Mouse (Mus musculus) layer of hippocampus, adult 11-12 months (tissue): ENCODE measurements around the gene Nfia.

Source experiments
- DNase-seq: peaks from one replicate; pipeline ENCODE4 v3.0.0; 2022; ENCODE audit warnings: low spot score

Nfia gene

DNA sequence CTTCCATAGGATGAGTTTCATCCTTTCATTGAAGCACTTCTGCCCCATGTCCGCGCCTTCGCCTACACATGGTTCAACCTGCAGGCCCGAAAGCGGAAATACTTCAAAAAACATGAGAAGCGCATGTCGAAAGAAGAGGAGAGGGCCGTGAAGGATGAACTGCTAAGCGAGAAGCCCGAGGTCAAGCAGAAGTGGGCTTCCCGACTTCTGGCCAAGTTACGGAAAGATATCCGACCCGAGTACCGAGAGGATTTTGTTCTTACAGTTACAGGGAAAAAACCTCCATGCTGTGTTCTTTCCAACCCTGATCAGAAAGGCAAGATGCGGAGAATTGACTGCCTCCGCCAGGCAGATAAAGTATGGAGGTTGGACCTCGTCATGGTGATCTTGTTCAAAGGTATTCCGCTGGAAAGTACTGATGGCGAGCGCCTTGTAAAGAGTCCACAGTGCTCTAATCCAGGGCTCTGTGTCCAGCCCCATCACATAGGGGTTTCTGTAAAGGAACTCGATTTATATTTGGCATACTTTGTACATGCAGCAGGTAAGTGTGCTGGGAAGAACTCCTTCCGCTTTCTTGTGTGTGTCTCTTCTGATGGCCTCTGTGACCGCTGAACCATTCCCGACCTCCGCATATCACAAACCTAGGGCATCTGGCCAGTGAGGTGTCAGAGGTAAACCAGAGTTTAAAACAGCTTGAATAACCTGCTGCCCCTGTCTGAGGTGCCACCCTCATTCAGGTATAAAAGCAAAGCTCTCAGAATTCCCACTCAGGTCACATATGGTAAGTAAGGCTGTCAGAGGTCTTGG lies 10.7 kb downstream of the Nfia start:
- no peak for DNase-seq

DNA sequence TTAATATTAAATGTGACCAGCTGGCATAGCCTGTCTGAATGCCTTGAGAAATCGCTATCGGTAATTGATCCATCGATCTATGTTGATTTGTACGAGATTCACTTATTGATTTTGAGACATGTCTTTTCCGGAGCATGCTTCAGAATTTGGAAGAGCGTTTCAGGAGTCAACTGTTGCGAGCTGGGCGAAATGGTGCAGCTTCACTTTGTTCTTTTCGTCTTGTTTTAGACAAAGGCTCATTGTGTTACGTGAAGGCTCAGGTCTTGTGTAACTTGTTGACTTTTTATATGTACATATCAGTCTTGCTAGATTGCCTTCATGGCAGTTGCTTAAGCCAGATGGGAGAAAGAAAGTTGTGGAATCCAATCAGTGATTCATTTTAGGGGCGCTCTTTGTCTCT lies 11.7 kb downstream of the Nfia start:
- no peak for DNase-seq

DNA sequence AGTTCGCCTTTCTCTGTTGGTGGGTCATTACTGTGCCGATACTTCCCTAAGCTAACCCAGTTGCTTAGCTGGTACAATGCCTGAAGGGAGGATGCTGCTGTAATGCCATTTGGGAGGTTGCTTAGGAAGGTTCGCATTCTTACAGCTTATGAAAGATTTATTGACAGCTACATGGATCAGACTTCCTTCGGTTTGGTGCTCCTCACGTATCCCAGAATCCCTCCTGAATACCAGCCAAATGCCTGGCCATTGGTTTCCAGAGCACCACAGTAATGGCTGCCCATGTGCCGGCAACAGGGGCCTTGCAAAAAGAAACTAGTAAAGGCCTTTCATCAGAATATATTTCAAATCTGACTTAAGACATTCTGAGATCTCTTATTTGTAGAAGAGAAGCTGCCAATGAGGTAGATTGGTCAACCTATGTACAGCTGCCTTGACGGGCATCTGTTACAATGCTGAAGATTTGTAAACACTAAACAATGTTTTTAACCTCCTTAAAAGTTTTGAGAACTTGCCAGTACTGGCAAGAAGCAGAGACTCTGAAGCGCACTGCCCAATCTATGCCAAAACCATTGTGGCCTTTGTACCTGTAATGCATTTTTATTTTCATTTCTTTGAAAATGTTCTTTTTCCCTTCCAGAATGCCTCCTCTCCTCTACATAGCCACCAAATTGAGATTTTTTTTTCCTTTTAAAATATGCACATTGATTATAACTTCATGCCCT lies 13.2 kb downstream of the Nfia start:
- DNase-seq, result no peak

DNA sequence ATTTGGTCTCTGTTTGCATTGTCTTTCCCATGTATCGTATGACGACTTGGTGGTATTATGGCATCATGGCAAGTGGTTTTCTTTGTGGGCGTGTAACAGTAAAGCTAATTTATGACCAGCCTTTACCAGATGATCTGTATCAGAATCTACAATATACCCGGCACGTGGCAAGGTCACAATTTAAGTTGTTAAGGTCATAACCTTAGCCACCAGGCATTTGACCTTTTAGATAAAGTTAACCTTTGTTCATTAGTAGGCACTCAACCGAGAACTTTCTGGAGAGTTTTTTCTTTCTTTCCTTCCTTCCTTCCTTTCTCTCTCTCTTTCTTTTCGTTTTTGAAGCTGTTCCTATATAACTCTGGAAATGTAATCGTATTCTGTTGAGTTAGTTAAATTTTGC lies 14.0 kb downstream of the Nfia start:
- DNase-seq, result no peak

GRCm38 (mm10) chr4:97787515-97787914 lies 15.0 kb downstream of the Nfia start:
- DNase-seq, result no peak

DNA sequence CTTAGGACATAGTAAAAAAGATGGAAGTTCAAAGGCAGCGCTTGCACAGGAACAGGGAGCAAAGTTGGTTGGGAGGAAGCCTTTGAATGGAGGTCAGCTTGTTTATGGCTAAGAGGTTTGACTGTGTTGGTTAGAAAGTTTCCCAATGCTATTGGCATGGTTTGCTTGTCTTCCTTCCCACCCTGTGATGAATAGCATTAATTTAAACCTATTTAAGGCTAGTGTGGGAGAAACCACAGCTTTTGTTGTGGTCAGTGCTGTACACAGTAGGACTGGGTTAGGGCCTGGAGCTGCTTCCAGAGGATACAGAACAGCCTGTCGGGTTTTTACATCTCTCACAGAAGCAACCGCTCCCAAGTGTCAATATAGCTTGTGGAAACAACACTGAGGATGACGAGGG lies 16.0 kb downstream of the Nfia start:
- DNase-seq, result no peak

DNA sequence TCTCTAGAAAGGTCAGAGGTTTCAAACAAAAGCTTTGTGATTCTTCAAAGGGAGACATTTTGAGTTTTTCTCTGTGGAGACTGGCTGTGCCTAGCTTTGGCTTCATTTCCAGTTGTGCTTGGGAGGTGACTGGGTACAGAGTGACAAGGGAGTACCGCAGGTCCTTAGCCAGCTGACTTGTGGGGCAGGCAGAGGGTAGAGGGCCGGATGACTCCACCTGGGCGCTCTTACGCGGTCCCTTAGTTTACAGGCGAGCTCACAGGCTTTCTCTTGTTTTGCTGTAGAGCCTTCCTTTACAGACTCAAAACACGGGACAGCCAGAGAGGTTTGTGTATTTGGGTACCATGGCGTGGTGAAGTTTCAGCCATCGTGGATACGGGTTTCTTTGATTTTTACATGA lies 21.4 kb downstream of the Nfia start:
- no peak for DNase-seq

DNA sequence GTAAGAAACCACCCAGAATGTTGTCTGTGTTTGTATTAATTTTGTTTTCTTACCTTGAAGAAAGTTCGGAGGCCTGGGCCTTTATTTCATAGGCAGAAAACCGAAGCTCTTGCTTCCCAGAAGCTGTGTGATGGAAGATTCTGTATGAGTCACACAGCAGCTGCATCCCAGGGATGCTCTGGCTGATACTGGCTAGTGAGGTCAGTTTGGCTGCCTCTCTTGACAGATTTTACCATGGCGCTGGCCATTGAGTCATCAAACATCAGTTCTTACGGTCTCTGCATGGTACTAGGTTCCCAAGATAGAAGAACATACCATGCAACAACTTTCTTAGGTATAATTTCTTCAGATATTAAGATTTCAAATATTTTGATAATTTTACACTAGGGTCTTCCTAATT lies 22.3 kb downstream of the Nfia start:
- no peak for DNase-seq

DNA sequence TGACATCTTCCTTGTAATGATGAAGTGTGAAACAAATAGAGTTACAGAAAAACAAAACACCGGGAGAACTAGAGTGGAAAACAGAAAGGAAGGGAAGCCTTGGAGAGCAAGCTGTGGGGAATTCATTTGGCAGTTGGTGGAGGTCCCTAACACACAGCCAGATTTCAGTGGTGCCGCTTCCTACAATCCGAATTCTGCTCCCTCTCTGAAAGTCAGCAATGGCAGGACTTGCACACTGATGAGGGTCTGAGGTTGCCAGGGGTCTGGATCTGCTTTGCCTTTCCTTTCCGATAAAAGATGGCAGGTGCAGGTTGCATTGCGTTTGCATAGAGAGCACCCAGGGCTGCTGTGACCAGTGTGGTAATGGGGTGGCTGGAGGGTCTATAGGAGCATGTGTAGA lies 23.4 kb downstream of the Nfia start:
- DNase-seq, result no peak

DNA sequence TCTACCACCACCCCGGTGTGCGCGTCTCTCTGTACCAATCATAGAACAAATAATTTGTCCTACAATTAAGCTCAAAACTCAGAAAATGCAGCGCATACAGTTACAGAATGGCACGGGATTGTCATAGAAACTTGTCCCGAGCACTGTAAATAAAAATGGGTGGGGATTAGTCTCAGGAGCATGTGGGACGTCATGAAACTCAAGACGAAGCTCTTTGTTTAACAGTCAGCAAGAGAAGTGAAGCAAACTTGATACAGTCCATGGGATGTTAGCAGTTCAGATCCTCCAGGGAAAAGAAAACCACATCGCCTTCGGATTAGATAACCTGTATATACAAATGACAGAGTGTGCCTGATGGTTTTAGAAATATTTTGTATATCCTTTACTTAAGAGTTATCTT lies 24.0 kb downstream of the Nfia start:
- no peak for DNase-seq

DNA sequence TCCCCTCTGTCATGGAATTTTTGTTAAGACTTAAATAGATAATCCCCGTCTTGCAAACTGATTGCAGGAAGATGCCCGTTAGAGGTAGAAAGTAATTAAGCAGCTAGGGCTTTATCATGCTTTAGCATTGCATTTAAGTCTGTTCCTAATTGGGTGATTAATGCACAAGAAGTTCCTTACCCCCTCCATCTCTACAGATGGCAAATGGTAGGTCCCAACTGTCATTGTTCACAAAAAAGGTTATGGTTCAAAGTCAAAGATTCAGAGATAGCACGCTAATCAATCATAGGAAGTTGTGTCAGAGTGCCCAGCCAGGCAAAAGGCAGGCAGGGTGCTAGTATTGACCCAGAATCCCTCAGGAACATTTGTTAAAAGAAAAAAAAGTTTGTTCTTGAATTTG lies 31.3 kb downstream of the Nfia start:
- no peak for DNase-seq

GRCm38 (mm10) chr4:97804638-97805037 lies 32.1 kb downstream of the Nfia start:
- no peak for DNase-seq

DNA sequence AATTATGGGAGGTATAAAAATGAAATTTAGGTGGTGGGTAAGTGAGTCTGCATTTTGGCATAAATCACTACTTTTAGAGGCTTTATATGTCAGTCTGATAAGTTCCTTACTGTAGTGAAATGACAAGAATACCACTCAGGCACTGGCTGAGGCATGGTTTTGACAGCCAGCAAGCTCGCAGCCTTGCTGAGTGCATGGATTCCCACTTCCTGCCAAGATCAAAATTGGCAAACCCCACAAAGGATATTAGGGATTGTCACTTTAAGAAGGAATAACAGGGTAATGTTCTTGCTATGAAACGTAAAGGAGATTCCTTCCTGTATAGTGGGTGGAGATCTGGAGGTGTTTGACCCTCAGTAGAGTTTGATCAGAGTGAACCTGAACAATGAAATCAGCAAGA lies 32.7 kb downstream of the Nfia start:
- no peak for DNase-seq

DNA sequence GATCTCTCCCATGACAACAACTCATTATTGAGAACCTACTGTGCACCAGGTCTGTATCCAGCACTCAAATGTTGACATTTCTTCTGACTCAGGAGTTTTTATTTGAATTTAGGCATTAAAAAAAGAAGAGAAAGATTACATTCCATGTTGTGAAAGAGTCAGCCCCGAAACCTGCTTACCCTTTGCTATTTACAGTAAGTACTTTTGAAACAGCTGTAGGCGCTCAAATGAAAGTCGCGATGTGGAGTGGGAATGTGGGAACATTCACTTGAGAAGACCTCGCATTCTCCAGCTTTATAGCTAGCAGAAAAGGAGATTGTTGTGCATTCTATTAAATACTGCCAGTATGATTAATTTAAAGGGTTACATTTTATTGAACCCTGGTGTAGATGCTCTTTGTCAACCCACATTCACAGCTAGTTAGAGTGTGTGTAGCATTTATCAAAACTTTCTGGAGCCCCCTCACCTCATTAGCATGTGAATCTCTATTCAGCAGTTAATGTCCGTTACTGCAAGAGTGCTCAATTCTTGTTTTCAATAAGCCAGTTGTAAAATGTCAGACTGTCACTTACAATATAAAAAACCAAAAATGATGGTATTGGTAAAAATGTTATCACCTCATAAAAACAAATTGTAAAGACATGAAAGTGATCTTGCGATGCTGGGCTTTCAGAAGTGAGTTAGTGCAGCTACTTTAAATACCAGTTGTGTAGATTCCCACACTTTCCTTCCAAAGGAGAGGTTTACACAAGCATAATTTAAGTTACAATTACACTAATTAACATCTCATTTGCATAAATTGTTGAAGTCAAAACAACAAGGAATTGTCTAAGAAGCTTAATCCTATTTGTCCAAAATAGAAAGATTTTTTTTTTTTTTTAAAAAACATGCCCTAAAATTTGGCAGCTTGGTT lies 33.6 kb downstream of the Nfia start:
- DNase-seq, result no peak

DNA sequence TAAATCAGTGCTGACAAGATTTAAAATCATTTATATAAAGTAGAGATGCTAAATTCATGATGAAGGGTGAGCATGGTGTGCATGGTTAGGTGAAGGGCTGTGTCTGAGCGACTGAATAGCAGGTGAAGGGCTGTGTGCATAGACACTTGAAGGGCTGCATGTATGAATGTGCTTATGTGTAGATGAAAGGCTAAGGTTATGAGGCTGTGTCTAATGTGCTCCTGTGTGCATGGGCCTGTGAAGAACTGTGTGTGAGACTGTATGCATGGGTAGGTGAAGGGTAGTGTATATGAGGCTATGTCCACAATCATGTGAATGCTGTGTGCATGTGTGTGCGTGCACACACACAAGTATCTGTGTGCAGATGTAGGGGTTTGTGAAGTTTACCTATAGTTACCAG lies 34.4 kb downstream of the Nfia start:
- DNase-seq, result no peak

GRCm38 (mm10) chr4:97808885-97809284 lies 36.4 kb downstream of the Nfia start:
- DNase-seq, result no peak

GRCm38 (mm10) chr4:97809582-97810295 lies 37.2 kb downstream of the Nfia start:
- DNase-seq, result no peak

GRCm38 (mm10) chr4:97810348-97810939 lies 37.9 kb downstream of the Nfia start:
- DNase-seq, result no peak

GRCm38 (mm10) chr4:97813035-97813434 lies 40.5 kb downstream of the Nfia start:
- no peak for DNase-seq

- DNase-seq, result no peak
Measured at GRCm38 (mm10) chr4:97813996-97814395, 41.5 kb downstream of the Nfia start.

- no peak for DNase-seq
Measured at GRCm38 (mm10) chr4:97814515-97814914, 42.0 kb downstream of the Nfia start.

DNA sequence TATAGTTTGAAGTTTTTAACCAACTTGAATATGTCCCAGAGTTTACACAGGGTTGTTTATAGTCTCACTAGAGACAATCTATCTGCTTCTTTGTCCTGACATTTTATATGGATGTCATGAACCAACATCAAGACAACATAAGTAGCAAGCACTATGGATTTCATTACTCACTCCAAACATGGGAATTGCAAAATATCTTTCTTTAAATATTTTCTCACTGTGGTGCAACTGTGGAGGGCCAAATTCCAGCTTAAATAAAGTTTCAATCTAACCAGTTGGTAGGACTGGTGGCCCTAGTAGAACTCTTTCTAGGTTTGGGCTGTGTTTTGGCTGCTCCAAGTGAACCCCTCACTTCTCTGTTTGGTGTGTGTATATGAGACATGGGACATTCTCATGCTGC lies 43.5 kb downstream of the Nfia start:
- no peak for DNase-seq
